Comparison of ENCODE assay signal across 12 mouse cellular contexts in the genomic region with DNA sequence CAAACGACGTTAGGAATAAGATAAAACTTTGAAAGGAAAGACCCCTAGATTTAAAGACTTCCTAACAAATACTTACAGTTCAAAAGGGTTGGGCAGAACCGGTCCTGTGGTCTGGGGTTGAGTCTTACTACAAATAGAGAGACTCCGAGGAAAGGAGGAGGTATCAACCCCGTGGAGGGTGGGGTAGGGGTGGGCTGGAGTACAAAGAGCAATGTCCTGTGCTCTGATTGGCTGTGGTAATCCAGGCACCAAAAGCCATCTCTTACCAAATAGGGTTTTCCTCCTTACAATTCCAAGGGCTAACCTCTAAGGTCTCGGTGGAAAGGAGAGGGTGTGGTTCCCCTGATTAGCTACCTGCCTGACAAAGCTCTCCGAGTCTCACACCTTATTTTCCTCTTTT. TPM values are rescaled to one million over a fixed set of nuclear protein-coding genes. Genes with fewer than 3 reads are reported as not detected.
DNase-seq lines count a peak whose midpoint lies in the region; ATAC-seq lines count a peak whose summit lies in the region.
"Had no signal": no experiment of that assay in that cellular context is flagged by ENCODE, and none has a peak within 500 bp of the region (broad histone marks: within the 10 kb centered on the region; RNA-seq: fewer than 3 reads in every experiment).

A gene (minus strand): TSS at position 177 of the 400 bp plus-strand sequence.

- intact Hi-C loops in heart, postnatal 10 days (cut with DNase I) = no loop called here

- H3K4me2 ChIP-seq in liver, embryonic 12.5 days = peak within 1 kb of the TSS; percentile 27
- H3K4me2 ChIP-seq: midbrain, embryonic 15.5 days had no signal

- peaks cover 16% of the 10 kb centered on the region; the same call in 1 of the 2 replicates for H3K4me1 ChIP-seq in heart, embryonic 10.5 days
- H3K4me1 ChIP-seq in liver, embryonic 12.5 days = peaks cover 30% of the 10 kb centered on the region
- H3K4me1 ChIP-seq: midbrain, embryonic 15.5 days had no signal

- H3K9ac ChIP-seq in liver, embryonic 12.5 days = no peak within 1 kb of the TSS
- H3K9ac ChIP-seq: midbrain, embryonic 15.5 days had no signal

- no peak for DNase-seq in heart, embryonic 10.5 days (ENCODE audit: low spot score)
- no peak for DNase-seq in heart, postnatal 10 days
- DNase-seq in thymus, postnatal 0 days (ENCODE audit: low spot score) = no peak
- no peak for DNase-seq in thymus, postnatal 4 days
- peak; percentile 77 for DNase-seq in yolk sac, embryonic 10.5 days (ENCODE audit: low spot score)
- no peak for DNase-seq in ovary, postnatal 36 days (ENCODE audit: low spot score)
- DNase-seq in layer of hippocampus, postnatal 25 days (ENCODE audit: extremely low spot score in 1 of 2, low spot score in 1 of 2) = no peak
- DNase-seq: heart, adult 2 months had no signal

- WGBS in heart, embryonic 10.5 days = 13% methylated on average over 7 of the region's 7 CpGs
- 13% methylated on average over 7 of the region's 7 CpGs for WGBS in liver, embryonic 12.5 days (ENCODE audit: insufficient replicate concordance)

- no peaks in the 10 kb centered on the region for H3K9me3 ChIP-seq in heart, embryonic 10.5 days
- H3K9me3 ChIP-seq in liver, embryonic 12.5 days (replicated peaks) = no peaks in the 10 kb centered on the region
- H3K9me3 ChIP-seq: embryonic facial prominence, embryonic 10.5 days; midbrain, embryonic 15.5 days had no signal

- H3K27me3 ChIP-seq in heart, embryonic 10.5 days (ENCODE audit: insufficient read depth, poor library complexity, severe bottlenecking) = no peaks in the 10 kb centered on the region
- peaks cover 16% of the 10 kb centered on the region for H3K27me3 ChIP-seq in liver, embryonic 12.5 days (replicated peaks)
- H3K27me3 ChIP-seq: midbrain, embryonic 15.5 days had no signal

- H3K36me3 ChIP-seq in heart, embryonic 10.5 days = no peaks in the 10 kb centered on the region
- no peaks in the 10 kb centered on the region for H3K36me3 ChIP-seq in liver, embryonic 12.5 days
- H3K36me3 ChIP-seq: embryonic facial prominence, embryonic 10.5 days; midbrain, embryonic 15.5 days had no signal

- ATAC-seq in liver, embryonic 12.5 days = no peak; the same call in 1 of the 2 replicates
- ATAC-seq: midbrain, embryonic 15.5 days had no signal

- H3K27ac ChIP-seq in heart, embryonic 10.5 days = no peak within 1 kb of the TSS
- no peak within 1 kb of the TSS for H3K27ac ChIP-seq in liver, embryonic 12.5 days
- H3K27ac ChIP-seq: heart, adult 2 months; midbrain, embryonic 15.5 days had no signal

- H3K4me3 ChIP-seq in heart, embryonic 10.5 days = no peak within 1 kb of the TSS; the same call in none of the 2 replicates
- H3K4me3 ChIP-seq in liver, embryonic 12.5 days = peak within 1 kb of the TSS; percentile 19
- H3K4me3 ChIP-seq: heart, adult 2 months; midbrain, embryonic 15.5 days had no signal

RNA-seq across cellular contexts. Expression of the gene that starts here (rescaled TPM):
- 8.5 and 15.2 TPM in 2 replicates for polyA plus RNA-seq in heart, embryonic 10.5 days (2016; fragmentation: Nextera tagmentation; extraction: Ambion mirVana)
- 1 to 10 TPM; 2.1 to 3.1 TPM for total RNA-seq in heart, postnatal 10 days (2021)
- polyA plus RNA-seq in thymus, postnatal 0 days (2015; fragmentation: Nextera tagmentation; extraction: Ambion mirVana) = 218 and 221 TPM in 2 replicates
- polyA plus RNA-seq in liver, embryonic 12.5 days (2016; fragmentation: Nextera tagmentation; extraction: Ambion mirVana) = 32.2 and 35.8 TPM in 2 replicates
- total RNA-seq in layer of hippocampus, postnatal 25 days (2021) = not detected
- total RNA-seq: layer of hippocampus, postnatal 10 days had no signal
